Mouse (Mus musculus) liver, embryonic 14.5 days (tissue): ENCODE results near the gene Ttc38. TPM values are rescaled to one million over a fixed set of nuclear protein-coding genes. Genes with fewer than 3 reads are reported as not detected.

ENCODE experiments used
- ATAC-seq: fragments of 200-750 bp; cut with Nextera tagmentation; 2 replicates; pipeline ENCODE4 v1.8.0; 2017; ENCODE audit warnings: moderate number of reproducible peaks, mild to moderate bottlenecking, moderate library complexity; ENCODE audit not compliant: insufficient read depth
- DNase-seq, 3 experiments: peaks; one replicate each; pipeline ENCODE4 v3.0.0-alpha.2; 2012 to 2013; ENCODE audit warnings: low read depth in 3 of 3, low spot score in 3 of 3
- H3K27ac ChIP-seq: fragments of 300-500 bp; sonication (generic); 2 replicates; pipeline ENCODE4 v1.5.1; 2014; ENCODE audit warnings: moderate library complexity, mild to moderate bottlenecking, control low read depth, inconsistent platforms
- H3K27me3 ChIP-seq: fragments of 300-500 bp; sonication (generic); 2 replicates; pipeline ENCODE4 v1.6.1; 2014; ENCODE audit warnings: mild to moderate bottlenecking, low read length, moderate library complexity; ENCODE audit not compliant: control insufficient read depth, insufficient read depth
- H3K36me3 ChIP-seq: fragments of 300-500 bp; sonication (generic); replicated peaks from 2 replicates; pipeline ENCODE4 v1.6.1; 2014; ENCODE audit warnings: low read depth; ENCODE audit not compliant: control insufficient read depth, insufficient read depth
- H3K4me1 ChIP-seq, 2 experiments: fragments of 200-500 bp in 1 of 2; fragments of 300-500 bp in 1 of 2; sonication (generic) in 1 of 2; replicated peaks; 2 replicates each; pipeline ENCODE4 v1.6.1; 2012 to 2014; ENCODE audit warnings: antibody characterized with exemption in 1 of 2, inconsistent platforms in 1 of 2, low read length in 1 of 2; ENCODE audit not compliant: control insufficient read depth in 2 of 2, insufficient read depth in 2 of 2
- H3K4me2 ChIP-seq: fragments of 300-500 bp; sonication (generic); 2 replicates; pipeline ENCODE4 v1.6.1; 2014; ENCODE audit warnings: low read depth, mild to moderate bottlenecking, control low read depth, moderate library complexity
- H3K4me3 ChIP-seq, 2 experiments: fragments of 200-500 bp in 1 of 2; fragments of 300-500 bp in 1 of 2; sonication (generic) in 1 of 2; 2 replicates each; pipeline ENCODE4 v1.5.1; 2012 to 2014; ENCODE audit warnings: low read depth in 2 of 2, low read length in 2 of 2, mild to moderate bottlenecking in 2 of 2, control low read depth in 1 of 2, inconsistent platforms in 1 of 2, moderate library complexity in 1 of 2; ENCODE audit not compliant: insufficient read depth in 1 of 2
- H3K9ac ChIP-seq: fragments of 300-500 bp; sonication (generic); replicated peaks from 2 replicates; pipeline ENCODE4 v1.6.1; 2014; ENCODE audit warnings: mild to moderate bottlenecking, control low read depth, moderate library complexity
- H3K9me3 ChIP-seq: fragments of 300-500 bp; sonication (generic); 2 replicates; pipeline ENCODE4 v1.6.1; 2016; ENCODE audit warnings: low read length, mixed read lengths; ENCODE audit not compliant: control insufficient read depth
- CTCF ChIP-seq: IDR thresholded peaks from 2 replicates; pipeline ENCODE4 v1.5.1; 2016; ENCODE audit warnings: antibody characterized with exemption, low read depth, control low read depth
- EP300 ChIP-seq: IDR thresholded peaks from 2 replicates; pipeline ENCODE4 v1.6.1; 2016; ENCODE audit warnings: antibody characterized with exemption, low read depth
- WGBS: fragments of 180-500 bp; shearing (Covaris S2); extraction: QIAGEN DNeasy Blood & Tissue Kit; methylation state at CpG from one replicate; pipeline ENCODE4 v1.1.7; 2014; ENCODE audit not compliant: insufficient replicate concordance; 5-methylcytosine and 5-hydroxymethylcytosine counted together
- polyA plus RNA-seq, 2 experiments: library from polyadenylated mRNA; depleted of rRNA in 1 of 2; stranded (reverse) in 1 of 2; unstranded in 1 of 2; fragments of >200 nt; fragmentation: Nextera tagmentation in 1 of 2; extraction: Ambion mirVana in 1 of 2; gene quantifications; 2 replicates each; pipeline versions ENCODE4 v1.2.1 to v1.2.3; 2012 to 2014

Gene Ttc38
- polyA plus RNA-seq, 2 experiments, result 3.8 to 4.5 TPM

GRCm38 (mm10) chr15:85821203-85822010 lies 10.7 kb upstream of the Ttc38 start, which contains the start of gene Pkdrej:
Gene Pkdrej, minus strand, starts transcription at chr15:85821734.
- Histone ChIP-seq H3K4me1 (peaks cover 0 to 7% of the 10 kb centered on the region in 2 experiments; a peak in 3 of 4 replicates), H3K36me3 (no peaks in the 10 kb centered on the region), H3K4me2 (peak within 1 kb of the TSS; percentile 72), H3K9ac (peak within 1 kb of the TSS; percentile 55), H3K27ac (no peak within 1 kb of the TSS), H3K9me3 (no peaks in the 10 kb centered on the region; the same call in none of the 2 replicates), H3K4me3 (peak within 1 kb of the TSS; percentile 28 to 29), H3K27me3 (peaks cover 19% of the 10 kb centered on the region)
- DNase-seq (no peak), ATAC-seq (peak; percentile 73)
- WGBS, result 2% methylated on average over 65 of the region's 65 CpGs
- TF ChIP-seq EP300 (no peak), CTCF (no peak)

- ATAC-seq, result peak; percentile 40; the same call in 1 of the 2 replicates
- 15% methylated on average over 4 of the region's 4 CpGs for WGBS
- H3K4me3 ChIP-seq, result peak overlapping the region in 1 of 2 experiments; percentile 28; a peak in 3 of 4 replicates
- no peaks in the 10 kb centered on the region for H3K36me3 ChIP-seq
- TF ChIP-seq EP300, result no peak
- 0 out of 2 replicates have a peak, but pooled peaks have one; percentile 28 for TF ChIP-seq CTCF
- H3K27me3 ChIP-seq, result peaks cover 19% of the 10 kb centered on the region
- no peak overlapping the region for H3K27ac ChIP-seq
- H3K9me3 ChIP-seq, result no peaks in the 10 kb centered on the region; the same call in none of the 2 replicates
- no peak for DNase-seq
- no peak overlapping the region for H3K9ac ChIP-seq
- peak overlapping the region; percentile 72 for H3K4me2 ChIP-seq
- peaks cover 3 to 10% of the 10 kb centered on the region in 2 experiments for H3K4me1 ChIP-seq
Measured at GRCm38 (mm10) chr15:85822011-85822359, 10.1 kb upstream of the Ttc38 start.

- TF ChIP-seq EP300 (peak; percentile 76), CTCF (no peak)
- Histone ChIP-seq H3K27ac (peak overlapping the region; percentile 23), H3K36me3 (no peaks in the 10 kb centered on the region), H3K9me3 (no peaks in the 10 kb centered on the region), H3K4me3 (no peak overlapping the region), H3K9ac (peak overlapping the region; percentile 1; the same call in 1 of the 2 replicates), H3K4me2 (peak overlapping the region; percentile 28), H3K27me3 (peaks cover 6% of the 10 kb centered on the region), H3K4me1 (peaks cover 6 to 25% of the 10 kb centered on the region in 2 experiments)
- ATAC-seq (peak; percentile 81), DNase-seq (peak in 2 of 3 experiments; percentile 43 to 51)
- WGBS, result 27% methylated on average over 5 of the region's 5 CpGs
Measured at GRCm38 (mm10) chr15:85826676-85827075, 5.4 kb upstream of the Ttc38 start.

- TF ChIP-seq CTCF (no peak), EP300 (no peak)
- Histone ChIP-seq H3K9me3 (no peaks in the 10 kb centered on the region), H3K9ac (no peak overlapping the region), H3K27me3 (no peaks in the 10 kb centered on the region), H3K36me3 (no peaks in the 10 kb centered on the region), H3K4me3 (no peak overlapping the region), H3K4me2 (no peak overlapping the region), H3K27ac (no peak overlapping the region), H3K4me1 (peaks cover 9 to 23% of the 10 kb centered on the region in 2 experiments)
- DNase-seq (no peak), ATAC-seq (no peak)
- WGBS, result 65% methylated on average over 4 of the region's 4 CpGs
Measured at GRCm38 (mm10) chr15:85828071-85828470, 4.0 kb upstream of the Ttc38 start.

GRCm38 (mm10) chr15:85829470-85829869 lies 2.6 kb upstream of the Ttc38 start:
- TF ChIP-seq EP300, result no peak
- TF ChIP-seq CTCF, result no peak
- Histone ChIP-seq H3K9me3 (no peaks in the 10 kb centered on the region), H3K9ac (no peak overlapping the region), H3K27ac (no peak overlapping the region), H3K36me3 (no peaks in the 10 kb centered on the region), H3K4me1 (peaks cover 9 to 23% of the 10 kb centered on the region in 2 experiments), H3K27me3 (no peaks in the 10 kb centered on the region), H3K4me2 (no peak overlapping the region; the same call in 1 of the 2 replicates), H3K4me3 (no peak overlapping the region)
- DNase-seq (no peak), ATAC-seq (no peak)
- WGBS, result 53% methylated on average over 5 of the region's 5 CpGs
